Mouse (Mus musculus) brown adipose tissue, adult 24 weeks (tissue): ENCODE results near the gene Iqcn. TPM values are rescaled to one million over a fixed set of nuclear protein-coding genes. Genes with fewer than 3 reads are reported as not detected.

Experiments used
- H3K27ac ChIP-seq: fragments of 200-500 bp; replicated peaks from 2 replicates; pipeline ENCODE4 v1.5.1; 2012; ENCODE audit warnings: low read depth, mild to moderate bottlenecking, low read length
- H3K4me1 ChIP-seq: fragments of 200-500 bp; 2 replicates; pipeline ENCODE4 v1.6.1; 2012; ENCODE audit warnings: low read length, mixed read lengths; ENCODE audit not compliant: control insufficient read depth, insufficient read depth, insufficient read length
- H3K4me3 ChIP-seq: fragments of 200-500 bp; 2 replicates; pipeline ENCODE4 v1.5.1; 2012; ENCODE audit warnings: low read depth, mild to moderate bottlenecking, low read length, moderate library complexity; ENCODE audit not compliant: insufficient read depth
- polyA plus RNA-seq: library from polyadenylated mRNA; stranded (reverse); fragments of >200 nt; gene quantifications from 2 replicates; pipeline ENCODE4 v1.2.4, GENCODE M21; 2012; ENCODE audit not compliant: missing spikeins, insufficient read depth, insufficient read length

The Iqcn gene
- polyA plus RNA-seq, 1 experiment: not detected

GRCm38 (mm10) chr8:70701048-70701981 is 1.9 kb upstream of the Iqcn start:
- Histone ChIP-seq H3K27ac (0 out of 2 replicates have a peak overlapping the region, but pooled peaks have one; percentile 4), H3K4me1 (peaks cover 13% of the 10 kb centered on the region), H3K4me3 (peak overlapping the region; percentile 100)

DNA sequence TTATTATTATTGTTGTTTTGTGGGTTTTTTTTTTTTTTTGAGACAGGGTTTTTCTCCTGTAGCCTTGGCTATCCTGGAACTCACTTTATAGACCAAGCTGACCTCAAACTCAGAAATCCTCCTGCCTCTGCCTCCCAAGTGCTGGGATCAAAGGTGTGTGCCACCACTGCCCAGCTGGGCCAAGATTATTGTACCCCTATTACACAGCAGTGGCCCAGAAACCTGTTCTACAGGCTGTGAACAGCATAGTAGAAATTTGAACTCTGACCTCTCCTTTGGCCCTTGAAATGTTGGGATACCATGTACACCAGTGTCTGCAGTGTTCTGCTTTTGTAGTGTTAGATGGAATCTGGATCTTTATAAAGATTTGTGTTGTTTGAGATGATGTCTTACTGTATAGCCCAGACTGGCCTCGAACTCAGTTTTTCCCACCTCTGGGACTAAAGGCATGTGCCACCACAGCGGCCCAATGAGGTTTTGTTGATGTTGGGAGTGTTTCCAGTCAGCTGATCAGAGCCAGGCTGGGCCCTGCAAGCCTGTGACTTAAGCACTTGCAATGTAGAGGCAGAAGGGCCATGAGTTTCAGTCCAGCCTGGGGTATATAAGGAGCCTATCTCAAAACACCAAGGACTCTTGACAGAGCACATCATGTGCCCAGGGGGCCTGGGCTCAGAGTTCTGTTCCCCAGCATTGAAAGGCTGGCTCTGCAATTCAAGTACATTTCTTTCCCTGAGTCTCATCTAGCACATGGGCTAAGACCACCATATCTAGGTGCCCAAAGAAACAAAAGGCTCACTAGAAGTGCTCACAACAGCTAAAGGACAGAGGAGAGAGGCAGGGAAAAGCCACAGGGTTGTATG is 1.0 kb upstream of the Iqcn start:
- no peak overlapping the region for H3K27ac ChIP-seq
- H3K4me1 ChIP-seq: peaks cover 9% of the 10 kb centered on the region; the same call in 1 of the 2 replicates
- no peak overlapping the region for H3K4me3 ChIP-seq

DNA sequence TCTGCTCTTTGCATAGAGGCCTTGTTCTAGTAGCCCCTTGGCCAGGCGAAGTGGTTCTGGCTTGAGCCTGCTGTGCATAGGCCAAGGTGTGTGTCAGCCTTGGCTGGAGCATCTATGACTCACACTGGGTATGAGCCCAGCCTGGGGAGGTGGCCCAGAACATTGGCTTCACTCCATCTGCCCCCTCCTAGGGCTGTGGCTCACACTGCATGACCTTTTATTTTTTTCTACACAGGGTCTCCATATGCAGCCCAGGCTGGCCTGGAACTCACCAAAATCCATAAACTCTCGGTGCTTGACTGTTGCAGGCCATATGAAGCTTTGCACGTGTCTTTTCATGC is 445 bp upstream of the Iqcn start:
- Histone ChIP-seq H3K4me1 (peaks cover 3% of the 10 kb centered on the region; the same call in 1 of the 2 replicates), H3K27ac (no peak overlapping the region), H3K4me3 (no peak overlapping the region)

GRCm38 (mm10) chr8:70708281-70708680 is 5.0 kb downstream of the Iqcn start:
- H3K27ac ChIP-seq: no peak overlapping the region
- no peaks in the 10 kb centered on the region for H3K4me1 ChIP-seq
- no peak overlapping the region for H3K4me3 ChIP-seq

DNA sequence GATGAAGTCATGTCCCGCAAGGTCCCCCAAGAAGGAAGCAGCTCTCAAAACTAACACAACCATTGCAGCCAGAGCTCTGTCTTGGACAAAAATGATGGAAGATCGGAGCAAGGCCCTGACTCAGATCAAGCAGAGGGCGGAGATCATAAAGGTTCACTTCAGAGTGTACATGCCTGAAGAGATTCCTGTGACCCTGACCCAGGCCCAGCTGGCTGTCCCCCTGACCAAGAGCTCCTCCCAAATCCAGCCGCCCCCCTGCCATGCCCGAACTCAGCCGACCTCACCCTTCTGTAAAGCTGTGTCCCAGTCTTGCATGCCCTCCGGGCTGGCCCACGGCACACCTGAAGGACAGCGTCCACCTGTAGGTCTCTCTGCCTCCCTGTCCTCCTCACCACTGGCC is 6.5 kb downstream of the Iqcn start:
- Histone ChIP-seq H3K4me1 (no peaks in the 10 kb centered on the region), H3K4me3 (no peak overlapping the region), H3K27ac (no peak overlapping the region)

DNA sequence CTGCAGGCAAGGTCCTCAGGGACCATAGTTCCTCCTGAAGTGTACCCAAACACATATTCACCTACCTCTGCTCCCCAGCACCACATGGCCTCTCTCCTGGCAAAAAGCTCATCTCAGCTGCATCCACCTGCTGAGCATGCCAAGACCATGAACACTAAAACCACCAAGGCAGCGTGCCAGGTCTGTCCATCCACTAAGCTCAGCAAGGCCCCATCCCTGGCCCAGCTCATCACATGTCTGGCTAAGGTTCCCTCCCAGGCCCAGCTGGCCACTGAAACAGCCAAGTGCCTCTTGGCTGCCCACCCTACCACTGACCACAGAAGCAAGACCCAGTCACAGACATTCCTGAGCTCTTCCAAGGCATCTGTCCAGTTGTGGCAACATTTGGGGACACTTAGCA is 7.0 kb downstream of the Iqcn start:
- H3K27ac ChIP-seq: no peak overlapping the region
- H3K4me3 ChIP-seq: no peak overlapping the region
- H3K4me1 ChIP-seq: no peaks in the 10 kb centered on the region

DNA sequence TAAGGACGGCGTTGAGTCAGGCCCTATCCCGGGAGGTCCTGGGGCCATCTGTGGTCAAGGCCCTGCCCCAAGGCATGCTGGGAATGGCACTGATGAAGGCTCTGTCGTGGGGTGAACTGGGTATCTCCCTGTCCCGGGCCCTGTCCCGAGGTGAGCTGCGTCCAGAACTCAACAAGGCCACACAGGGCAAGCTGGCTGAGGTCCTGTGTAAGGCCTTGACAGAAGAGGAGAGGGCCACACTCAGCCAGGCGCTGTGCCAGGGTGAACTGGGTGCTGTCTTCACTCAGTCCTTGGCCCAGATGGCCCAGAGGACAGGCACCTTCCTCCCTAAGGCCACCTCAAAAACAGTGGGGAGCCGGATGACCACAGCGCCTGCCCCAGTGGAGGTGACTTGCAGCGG is 7.8 kb downstream of the Iqcn start:
- Histone ChIP-seq H3K4me1 (no peaks in the 10 kb centered on the region), H3K27ac (no peak overlapping the region), H3K4me3 (no peak overlapping the region)

DNA sequence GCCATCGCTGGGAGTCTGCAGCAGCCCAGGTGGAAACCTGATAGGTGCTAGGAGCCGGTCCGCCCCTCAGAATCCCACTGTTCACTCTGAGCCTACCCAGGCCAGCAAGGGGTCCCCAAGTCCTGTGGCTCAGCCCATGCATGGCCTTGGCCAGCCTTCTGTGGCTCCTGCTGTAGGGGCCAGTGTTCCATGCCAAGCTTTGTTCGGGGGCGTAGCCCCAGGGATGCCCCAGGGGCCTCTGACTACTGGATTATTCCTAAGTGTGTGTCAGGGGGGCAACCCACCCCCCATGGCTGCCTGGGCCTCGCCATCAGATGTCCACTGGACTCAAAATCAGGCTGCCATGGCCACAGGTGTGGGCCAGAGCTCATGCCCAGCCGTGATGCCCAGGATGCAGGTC is 10.7 kb downstream of the Iqcn start:
- H3K4me1 ChIP-seq: no peaks in the 10 kb centered on the region
- H3K27ac ChIP-seq: no peak overlapping the region
- no peak overlapping the region for H3K4me3 ChIP-seq

DNA sequence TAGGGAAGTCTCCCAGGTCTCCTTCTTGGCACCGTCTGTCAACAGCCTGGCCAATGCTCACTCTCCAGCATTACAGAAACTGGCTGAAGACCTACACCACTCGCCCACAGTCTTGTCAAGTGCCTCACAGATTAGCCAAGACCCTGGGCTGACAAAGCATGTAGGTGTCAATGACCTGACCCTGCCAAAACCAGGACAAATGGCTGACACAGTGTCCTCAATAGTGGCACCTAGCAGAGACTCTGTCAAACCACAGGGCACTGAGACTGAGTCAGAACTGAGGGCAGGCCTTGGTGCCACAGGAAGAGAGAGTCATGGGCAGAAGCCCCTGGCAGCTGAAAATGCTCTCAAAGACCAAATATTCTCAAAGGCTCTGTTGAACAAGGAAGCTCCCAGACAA is 11.8 kb downstream of the Iqcn start:
- Histone ChIP-seq H3K4me1 (no peaks in the 10 kb centered on the region), H3K4me3 (no peak overlapping the region)

GRCm38 (mm10) chr8:70716521-70717400 is 13.5 kb downstream of the Iqcn start:
- Histone ChIP-seq H3K4me3 (no peak overlapping the region), H3K4me1 (no peaks in the 10 kb centered on the region), H3K27ac (no peak overlapping the region)

More for the DNA sequence above, 11.8 kb downstream of the Iqcn start:
- H3K27ac ChIP-seq: no peak overlapping the region

GRCm38 (mm10) chr8:70718297-70718696 is 15.0 kb downstream of the Iqcn start, which contains the start of gene Gm3336:
Gene Gm3336, plus strand, starts transcription at chr8:70718543.
- no peak within 1 kb of the TSS for H3K27ac ChIP-seq
- H3K4me1 ChIP-seq: no peaks in the 10 kb centered on the region
- no peak within 1 kb of the TSS for H3K4me3 ChIP-seq

- Histone ChIP-seq H3K4me3 (no peak overlapping the region), H3K27ac (peak overlapping the region; percentile 49), H3K4me1 (no peaks in the 10 kb centered on the region)
These were observed 16.6 kb downstream of the Iqcn start for GRCm38 (mm10) chr8:70719796-70720270.

DNA sequence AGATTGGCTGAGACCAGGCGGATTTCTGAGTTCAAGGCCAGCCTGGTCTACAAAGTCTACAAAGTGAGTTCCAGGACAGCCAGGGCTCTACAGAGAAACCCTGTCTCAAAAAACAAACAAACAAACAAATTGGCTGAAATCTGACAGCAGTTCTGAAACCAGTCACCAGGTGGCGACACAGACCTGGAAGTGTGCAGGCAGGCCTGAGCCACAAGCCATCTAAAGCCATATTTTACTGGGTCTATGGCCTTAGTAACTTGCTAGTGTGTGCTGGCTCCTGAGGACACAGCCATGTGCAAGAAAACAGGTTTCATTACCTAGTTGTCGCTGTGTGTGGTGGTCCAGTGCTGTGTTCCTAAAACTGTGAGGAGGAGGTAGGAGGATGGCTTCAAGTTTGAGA is 17.5 kb downstream of the Iqcn start:
- H3K27ac ChIP-seq: no peak overlapping the region
- H3K4me3 ChIP-seq: no peak overlapping the region
- H3K4me1 ChIP-seq: no peaks in the 10 kb centered on the region

DNA sequence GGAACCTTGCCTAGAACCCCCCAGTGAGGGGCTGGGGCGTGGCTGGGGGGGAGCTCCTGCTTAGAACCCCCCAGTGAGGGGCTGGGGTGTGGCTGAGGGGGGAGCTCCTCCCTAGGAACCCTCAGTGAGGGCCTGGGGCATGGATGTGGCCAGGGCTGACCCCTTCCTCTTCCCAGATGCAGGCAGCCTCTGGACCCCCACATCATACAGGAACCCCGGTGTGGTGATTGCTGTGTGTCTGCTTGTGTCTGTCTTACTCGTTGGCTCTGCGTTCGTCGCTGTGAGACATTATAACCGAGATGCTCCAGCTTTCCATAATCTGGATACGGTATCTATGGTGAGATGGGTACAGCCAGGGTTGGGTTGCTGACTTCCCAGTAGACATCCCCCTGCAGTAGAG is 18.3 kb downstream of the Iqcn start:
- Histone ChIP-seq H3K27ac (no peak overlapping the region), H3K4me3 (no peak overlapping the region), H3K4me1 (no peaks in the 10 kb centered on the region)
